Mouse (Mus musculus) ovary, postnatal 14 days (tissue): ENCODE data around the gene Dtd1.

Source experiments
- DNase-seq: peaks from one replicate; pipeline ENCODE4 v3.0.0; 2022; ENCODE audit warnings: low spot score

Gene Dtd1

GRCm38 (mm10) chr2:144640101-144640500, 40.4 kb downstream of the Dtd1 start:
- DNase-seq, result no peak

- DNase-seq, result no peak
Observed at GRCm38 (mm10) chr2:144641991-144642390, 42.3 kb downstream of the Dtd1 start.

- DNase-seq, result no peak
Observed at GRCm38 (mm10) chr2:144646360-144646759, 46.7 kb downstream of the Dtd1 start.

GRCm38 (mm10) chr2:144647151-144647550, 47.5 kb downstream of the Dtd1 start:
- DNase-seq, result no peak

- no peak for DNase-seq
Observed at GRCm38 (mm10) chr2:144649960-144650359, 50.3 kb downstream of the Dtd1 start.

- DNase-seq, result no peak
Observed at GRCm38 (mm10) chr2:144652841-144653240, 53.1 kb downstream of the Dtd1 start.

- DNase-seq, result no peak
Observed at GRCm38 (mm10) chr2:144655307-144655706, 55.6 kb downstream of the Dtd1 start.

GRCm38 (mm10) chr2:144668507-144668906, 68.8 kb downstream of the Dtd1 start:
- no peak for DNase-seq

DNA sequence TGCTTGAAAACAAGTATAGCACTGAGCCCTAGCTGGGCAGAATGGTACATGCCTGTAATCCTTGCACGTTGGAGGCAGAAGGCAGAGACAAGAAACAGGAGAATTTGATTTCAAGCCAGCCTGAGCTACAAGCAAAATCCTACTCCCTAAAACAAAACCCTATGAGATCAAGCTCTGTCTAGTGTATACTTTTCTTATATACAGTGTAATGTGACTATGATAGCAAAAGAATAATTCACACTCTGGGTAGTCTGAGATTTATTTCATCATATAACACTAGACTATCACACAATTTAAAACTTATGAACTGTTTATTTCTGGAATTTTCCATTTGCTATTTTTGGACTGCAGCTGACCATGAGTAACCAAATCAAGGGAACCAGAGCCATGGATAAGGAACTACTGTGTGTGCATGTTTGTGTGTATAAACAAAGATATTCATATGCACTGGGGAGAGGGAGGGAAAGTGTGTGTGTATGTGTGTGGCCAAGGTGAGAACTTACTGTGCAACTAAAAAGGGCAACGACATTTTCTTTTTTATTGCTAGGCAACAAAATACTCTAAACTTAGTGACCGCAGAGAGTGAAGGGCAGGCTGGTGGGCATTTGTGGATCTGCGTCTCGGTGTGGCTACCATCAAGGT, 70.7 kb downstream of the Dtd1 start:
- DNase-seq, result no peak

GRCm38 (mm10) chr2:144672397-144672796, 72.7 kb downstream of the Dtd1 start:
- no peak for DNase-seq

GRCm38 (mm10) chr2:144676546-144677228, 77.0 kb downstream of the Dtd1 start:
- DNase-seq, result no peak

GRCm38 (mm10) chr2:144677229-144677571, 77.5 kb downstream of the Dtd1 start:
- no peak for DNase-seq

- DNase-seq, result no peak
Observed at GRCm38 (mm10) chr2:144678779-144679178, 79.1 kb downstream of the Dtd1 start.

DNA sequence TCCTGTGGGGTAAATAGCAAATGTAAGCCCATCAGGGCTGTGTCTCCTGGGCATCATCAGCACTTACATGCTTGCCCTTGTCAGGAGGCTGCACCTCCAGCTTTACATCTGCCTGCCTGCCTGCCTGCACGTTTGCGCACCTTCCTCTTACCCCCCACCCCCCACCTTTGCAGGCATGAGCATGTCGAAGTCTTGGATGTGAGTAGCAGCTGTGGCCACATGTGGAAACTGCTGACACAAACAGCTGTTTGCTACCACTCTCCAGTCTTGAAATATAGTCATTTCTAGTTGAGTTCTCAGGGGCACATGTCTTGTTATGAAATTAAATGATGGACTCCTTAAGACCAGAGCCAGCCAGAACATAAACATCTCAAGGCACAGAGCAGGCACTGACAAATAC, 79.7 kb downstream of the Dtd1 start:
- DNase-seq, result no peak

GRCm38 (mm10) chr2:144692219-144692732, 92.6 kb downstream of the Dtd1 start:
- DNase-seq, result no peak

- no peak for DNase-seq
Observed at GRCm38 (mm10) chr2:144692777-144693176, 93.1 kb downstream of the Dtd1 start.

GRCm38 (mm10) chr2:144694923-144695322, 95.2 kb downstream of the Dtd1 start:
- DNase-seq, result no peak

DNA sequence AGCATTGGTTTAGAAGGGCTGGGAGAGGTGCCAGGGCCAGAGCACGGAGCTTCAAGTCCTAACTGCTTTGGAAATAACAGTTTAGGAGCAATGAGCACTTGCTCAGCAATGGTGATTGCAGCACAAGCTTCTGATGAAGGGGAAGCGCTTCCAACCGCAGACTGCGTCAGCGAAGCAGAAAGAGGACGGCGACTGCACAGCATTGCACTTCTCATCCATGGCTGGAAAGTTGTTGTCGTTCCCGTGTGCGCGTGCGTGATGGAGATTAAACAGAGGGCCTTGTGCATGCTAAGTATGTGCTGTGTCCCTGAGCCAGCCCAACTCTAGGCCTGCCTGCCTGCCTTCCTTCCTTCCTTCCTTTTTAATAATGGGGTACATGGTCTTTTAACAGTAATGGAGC, 98.3 kb downstream of the Dtd1 start:
- DNase-seq, result no peak

DNA sequence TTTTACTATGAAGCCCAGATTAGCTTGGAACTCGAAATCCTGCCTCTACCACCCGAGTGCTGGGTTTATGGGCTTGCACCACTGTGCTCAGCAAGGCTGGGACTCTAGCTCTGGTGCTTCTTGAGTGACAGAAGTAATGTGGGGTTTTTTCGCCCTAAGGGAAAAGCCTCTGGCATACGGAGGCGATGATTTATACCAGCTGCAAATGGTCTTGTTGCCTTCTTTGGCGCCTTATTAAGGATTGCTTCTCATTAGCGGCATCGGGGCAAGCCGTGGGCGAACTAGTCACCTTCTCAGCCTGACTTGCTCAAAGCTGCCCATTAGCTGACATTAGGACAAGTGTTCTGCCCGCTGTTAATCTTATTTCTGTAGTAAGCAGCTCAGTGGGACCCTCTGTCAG, 100.9 kb downstream of the Dtd1 start:
- DNase-seq, result no peak

- DNase-seq, result no peak
Observed at GRCm38 (mm10) chr2:144701415-144702149, 101.9 kb downstream of the Dtd1 start.

- no peak for DNase-seq
Observed at GRCm38 (mm10) chr2:144709285-144709684, 109.6 kb downstream of the Dtd1 start.

GRCm38 (mm10) chr2:144709704-144710103, 110.0 kb downstream of the Dtd1 start:
- no peak for DNase-seq

DNA sequence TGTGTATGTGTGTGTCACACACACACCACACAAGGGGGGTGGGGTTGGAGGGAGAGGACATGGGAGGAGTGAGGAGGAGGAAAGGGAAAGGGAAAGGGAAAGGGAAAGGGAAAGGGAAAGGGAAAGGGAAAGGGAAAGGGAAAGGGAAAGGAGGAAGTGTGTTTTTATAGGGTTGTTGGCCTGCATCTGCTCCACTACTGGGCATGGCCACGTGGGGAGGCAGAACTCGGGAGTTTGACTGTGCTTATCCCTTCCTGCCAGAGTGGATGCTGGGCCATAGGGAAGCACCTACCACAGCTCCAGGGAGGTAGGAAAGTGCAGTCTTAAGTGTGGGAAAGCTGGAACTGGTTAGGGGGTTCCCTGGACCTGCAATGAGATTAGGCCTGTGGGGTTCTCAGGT, 114.9 kb downstream of the Dtd1 start:
- DNase-seq, result no peak
